Mouse (Mus musculus) Patski (cell line): Measurements from ENCODE around the gene Mphosph6. TPM values are rescaled to one million over a fixed set of nuclear protein-coding genes. Genes with fewer than 3 reads are reported as not detected.

Source experiments
- ATAC-seq: fragments of 100-300 bp; one replicate; pipeline ENCODE4 v1.8.0; 2021
- CTCF ChIA-PET: fragments of 350-600 bp; sonication (Branson Sonifier 250); formaldehyde crosslinking; loops from one replicate; lab custom pipeline; 2022; ENCODE audit warnings: inconsistent platforms; lab: Charles Lee
- POLR2A ChIA-PET: fragments of 350-600 bp; sonication (Branson Sonifier 250); formaldehyde crosslinking; loops from one replicate; lab custom pipeline; 2022; ENCODE audit warnings: antibody characterized with exemption, inconsistent platforms; lab: Charles Lee
- DNase-seq: peaks from one replicate; pipeline ENCODE4 v3.0.0-alpha.2; 2011; ENCODE audit warnings: low read depth, low spot score
- H3K27me3 ChIP-seq: fragments of 371-371 bp; one replicate; pipeline ENCODE4 v1.5.1; 2021
- CTCF ChIP-seq: fragments of 100-300 bp; IDR thresholded peaks from one replicate; pipeline ENCODE4 v1.5.1; 2021
- in situ Hi-C: fragments of 300-500 bp; cut with MboI; formaldehyde crosslinking; loops from 3 replicates; pipeline ENCODE4 v1.11.1; 2018; ENCODE audit warnings: low pct_unique_long_range_greater_than_20kb, mixed read lengths
- polyA plus RNA-seq: library from polyadenylated mRNA; unstranded; gene quantifications from one replicate; pipeline ENCODE4 v1.2.3, GENCODE M21; 2021

The Mphosph6 gene
- polyA plus RNA-seq, 1 experiment from 2014 or later, result 59.3 TPM

DNA sequence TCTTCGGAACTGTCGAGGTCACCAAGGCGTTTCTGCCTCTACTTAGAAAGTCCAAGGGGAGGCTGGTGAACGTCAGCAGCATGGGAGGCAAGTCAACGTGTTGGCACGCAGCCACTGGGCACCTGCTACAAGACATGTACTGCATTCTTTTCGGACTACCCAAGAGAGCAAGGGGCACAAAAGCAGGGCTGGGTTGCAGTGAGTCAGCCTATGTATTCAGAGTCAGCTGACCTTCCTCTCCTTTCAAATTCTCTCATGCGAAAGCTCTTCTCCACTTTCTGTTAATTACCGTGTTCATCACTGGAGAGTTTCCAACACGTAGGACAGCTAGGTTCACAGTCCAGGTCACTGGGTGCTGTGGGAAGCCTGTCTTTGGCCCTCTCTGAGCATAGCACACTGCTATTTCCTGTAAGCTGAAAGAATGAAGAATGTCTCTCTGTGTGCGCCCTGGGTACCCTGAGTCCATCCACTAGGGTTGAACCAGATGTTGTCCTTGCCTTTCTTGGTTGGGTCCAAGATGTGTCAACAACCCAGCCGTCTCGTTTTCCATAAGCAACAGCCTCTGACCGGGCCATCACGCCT, 59.2 kb downstream of the Mphosph6 start:
- H3K27me3 ChIP-seq, result no peaks in the 10 kb centered on the region
- ChIA-PET POLR2A (interaction anchor here (1.1 kb wide), 1 partner anchor 35 kb away, joined by 3 read pairs; no protein-coding TSS in a partner anchor), CTCF (interaction anchor here (1.0 to 1.7 kb wide), 2 partner anchors 15 to 26 kb away, joined by 3 to 5 read pairs; no protein-coding TSS in a partner anchor)
- DNase-seq (peak; percentile 97), ATAC-seq (peak; percentile 97)
- no peak for TF ChIP-seq CTCF
- in situ Hi-C loops, result no loop called here

Other genes starting within 250 kb of the Mphosph6 start
- 1.6 TPM for gene Sdr42e1, start 128.3 kb downstream of the Mphosph6 start, polyA plus RNA-seq
- gene Hsd17b2, start 100.0 kb downstream of the Mphosph6 start, polyA plus RNA-seq, result 3.2 TPM